Mouse (Mus musculus) MEL (cell line): ENCODE measurements around the gene Krtap2-4. TPM values are rescaled to one million over a fixed set of nuclear protein-coding genes. Genes with fewer than 3 reads are reported as not detected.

Source experiments
- DNase-seq: peaks from one replicate; pipeline ENCODE4 v3.0.0; 2011; ENCODE audit warnings: low read depth, low spot score
- H3K27ac ChIP-seq: 2 replicates; pipeline ENCODE4 v1.5.1; 2012; ENCODE audit warnings: low read depth, mild to moderate bottlenecking, control low read depth, low read length, moderate library complexity; ENCODE audit not compliant: control insufficient read depth
- H3K27me3 ChIP-seq, 2 experiments: fragments of 150-350 bp in 1 of 2; sonication (generic) in 1 of 2; 2 replicates each; pipeline ENCODE4 v1.6.1; 2012; ENCODE audit warnings: low read length in 2 of 2, mild to moderate bottlenecking in 2 of 2, improper control_type of control experiment in 1 of 2, moderate library complexity in 1 of 2; ENCODE audit not compliant: insufficient read depth in 2 of 2, control insufficient read depth in 1 of 2
- H3K36me3 ChIP-seq, 2 experiments: 2 replicates each; pipeline ENCODE4 v1.6.1; 2012 to 2014; ENCODE audit warnings: low read length in 2 of 2, improper control_type of control experiment in 1 of 2, inconsistent platforms in 1 of 2, mild to moderate bottlenecking in 1 of 2; ENCODE audit not compliant: insufficient read depth in 2 of 2, control insufficient read depth in 1 of 2
- H3K4me1 ChIP-seq, 2 experiments: fragments of 150-350 bp in 1 of 2; sonication (generic) in 1 of 2; 2 replicates each; pipeline ENCODE4 v1.6.1; 2012; ENCODE audit warnings: low read length in 2 of 2, improper control_type of control experiment in 1 of 2, mild to moderate bottlenecking in 1 of 2; ENCODE audit not compliant: insufficient read depth in 2 of 2, control insufficient read depth in 1 of 2
- H3K4me3 ChIP-seq, 2 experiments: fragments of 150-350 bp in 1 of 2; sonication (generic) in 1 of 2; 2 replicates each; pipeline ENCODE4 v1.5.1; 2012; ENCODE audit warnings: low read depth in 2 of 2, low read length in 2 of 2, mild to moderate bottlenecking in 2 of 2, moderate library complexity in 2 of 2, control low read depth in 1 of 2, improper control_type of control experiment in 1 of 2; ENCODE audit not compliant: control insufficient read depth in 1 of 2, insufficient read depth in 1 of 2
- H3K79me2 ChIP-seq: 2 replicates; pipeline ENCODE4 v1.6.1; 2012; ENCODE audit warnings: mild to moderate bottlenecking, low read length, moderate library complexity; ENCODE audit not compliant: control insufficient read depth, poor library complexity, insufficient read depth
- H3K9ac ChIP-seq: 2 replicates; pipeline ENCODE4 v1.6.1; 2012; ENCODE audit warnings: low read depth, mild to moderate bottlenecking, control low read depth, low read length, moderate library complexity; ENCODE audit not compliant: control insufficient read depth, poor library complexity, severe bottlenecking
- H3K9me3 ChIP-seq: fragments of 150-350 bp; sonication (generic); replicated peaks from 2 replicates; pipeline ENCODE4 v1.6.1; 2012; ENCODE audit warnings: mild to moderate bottlenecking, low read length, improper control_type of control experiment, moderate library complexity; ENCODE audit not compliant: insufficient read depth
- CTCF ChIP-seq, 3 experiments: IDR thresholded peaks in 2 of 3; conservative IDR thresholded peaks in 1 of 3; 2 replicates each; pipeline ENCODE4 v1.5.1; 2011 to 2012; ENCODE audit warnings: low read length in 3 of 3, low read depth in 2 of 3, mild to moderate bottlenecking in 2 of 3, improper control_type of control experiment in 1 of 3, inconsistent platforms in 1 of 3, mixed read lengths in 1 of 3, moderate library complexity in 1 of 3; ENCODE audit not compliant: control insufficient read depth in 1 of 3, insufficient read depth in 1 of 3, poor library complexity in 1 of 3, severe bottlenecking in 1 of 3
- E2F4 ChIP-seq: IDR thresholded peaks from 2 replicates; pipeline ENCODE4 v1.6.1; 2011; ENCODE audit warnings: low read depth, low read length, improper control_type of control experiment, borderline replicate concordance
- ELF1 ChIP-seq: IDR thresholded peaks from 2 replicates; pipeline ENCODE4 v1.6.1; 2014; ENCODE audit warnings: low read depth, mild to moderate bottlenecking, inconsistent platforms, low read length, improper control_type of control experiment, moderate library complexity
- GABPA ChIP-seq: IDR thresholded peaks from 2 replicates; pipeline ENCODE4 v1.6.1; 2012; ENCODE audit warnings: low read depth, mild to moderate bottlenecking, inconsistent platforms, low read length, improper control_type of control experiment, moderate library complexity
- GATA1 ChIP-seq: IDR thresholded peaks from 2 replicates; pipeline ENCODE4 v1.6.1; 2011; ENCODE audit warnings: low read depth, low read length, improper control_type of control experiment
- JUND ChIP-seq: IDR thresholded peaks from 2 replicates; pipeline ENCODE4 v1.6.1; 2011; ENCODE audit warnings: low read depth, mild to moderate bottlenecking, improper control_type of control experiment, low read length
- KAT2A ChIP-seq: conservative IDR thresholded peaks from 2 replicates; pipeline ENCODE4 v1.6.1; 2012; ENCODE audit warnings: low read depth, low read length, improper control_type of control experiment, inconsistent platforms
- MAZ ChIP-seq: IDR thresholded peaks from 2 replicates; pipeline ENCODE4 v1.6.1; 2012; ENCODE audit warnings: low read depth, mild to moderate bottlenecking, inconsistent platforms, low read length, improper control_type of control experiment
- POLR2A ChIP-seq, 2 experiments: IDR thresholded peaks; 2 replicates each; pipeline ENCODE4 v1.6.1; 2011 to 2012; ENCODE audit warnings: low read length in 2 of 2, mild to moderate bottlenecking in 2 of 2, control low read depth in 1 of 2, improper control_type of control experiment in 1 of 2, low read depth in 1 of 2, moderate library complexity in 1 of 2; ENCODE audit not compliant: control insufficient read depth in 1 of 2, insufficient read depth in 1 of 2, poor library complexity in 1 of 2
- POLR2AphosphoS2 ChIP-seq: IDR thresholded peaks from 2 replicates; pipeline ENCODE4 v1.6.1; 2011; ENCODE audit warnings: low read length, improper control_type of control experiment
- RAD21 ChIP-seq: IDR thresholded peaks from 2 replicates; pipeline ENCODE4 v1.6.1; 2011; ENCODE audit warnings: mild to moderate bottlenecking, low read depth, low read length, improper control_type of control experiment
- SIN3A ChIP-seq: IDR thresholded peaks from 2 replicates; pipeline ENCODE4 v1.6.1; 2012; ENCODE audit warnings: low read length, improper control_type of control experiment, inconsistent platforms
- SMC3 ChIP-seq: IDR thresholded peaks from 2 replicates; pipeline ENCODE4 v1.6.1; 2011; ENCODE audit warnings: low read depth, low read length, improper control_type of control experiment
- TCF12 ChIP-seq: IDR thresholded peaks from 2 replicates; pipeline ENCODE4 v1.6.1; 2014; ENCODE audit warnings: low read depth, mild to moderate bottlenecking, inconsistent platforms, low read length, improper control_type of control experiment, moderate library complexity
- UBTF ChIP-seq: IDR thresholded peaks from 2 replicates; pipeline ENCODE4 v1.6.1; 2012; ENCODE audit warnings: low read depth, mild to moderate bottlenecking, inconsistent platforms, low read length, improper control_type of control experiment, moderate library complexity, borderline replicate concordance; ENCODE audit not compliant: insufficient read depth
- USF1 ChIP-seq: IDR thresholded peaks from 2 replicates; pipeline ENCODE4 v1.6.1; 2014; ENCODE audit warnings: low read depth, mild to moderate bottlenecking, inconsistent platforms, low read length, improper control_type of control experiment, moderate library complexity
- ZKSCAN1 ChIP-seq: IDR thresholded peaks from 2 replicates; pipeline ENCODE4 v1.6.1; 2012; ENCODE audit warnings: low read depth, mild to moderate bottlenecking, inconsistent platforms, low read length, improper control_type of control experiment, moderate library complexity
- polyA plus RNA-seq, 2 experiments: library from polyadenylated mRNA; stranded (reverse) in 1 of 2; unstranded in 1 of 2; fragments of >175 nt in 1 of 2; fragments of >200 nt in 1 of 2; gene quantifications; 2 replicates each; pipeline versions ENCODE4 v1.2.1 to v1.2.4; 2012; ENCODE audit warnings: low replicate concordance in 2 of 2, low read depth in 1 of 2; ENCODE audit not compliant: insufficient read length in 2 of 2, insufficient read depth in 1 of 2, missing spikeins in 1 of 2
- total RNA-seq: library from RNA; depleted of rRNA; stranded (reverse); fragments of 300-350 nt; gene quantifications from 2 replicates; pipeline ENCODE4 v1.2.3, GENCODE M21; 2012; rRNA removed

Krtap2-4 gene
- total and polyA plus RNA-seq, 3 experiments, result not detected

DNA sequence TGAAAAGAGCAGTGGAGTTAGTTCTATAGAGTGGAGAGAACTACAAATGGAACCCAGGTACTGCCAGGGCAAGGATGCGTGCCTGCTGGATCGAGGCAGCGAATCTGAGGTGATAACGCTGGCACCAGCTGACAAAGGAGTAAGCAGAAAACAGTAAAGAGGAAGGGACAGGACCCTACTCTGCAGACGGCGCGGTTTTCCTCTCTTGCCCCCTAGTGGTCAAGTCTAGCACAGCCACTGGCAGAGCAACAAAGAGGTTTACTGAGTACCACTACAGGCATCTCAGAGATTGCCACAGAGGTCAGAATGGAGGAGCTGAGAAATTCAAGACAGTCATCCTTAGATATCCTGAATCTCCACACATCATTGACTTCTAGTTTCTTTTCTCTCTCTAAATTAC is 40.5 kb downstream of the Krtap2-4 start:
- TF ChIP-seq RAD21 (peak; percentile 20), CTCF (IDR thresholded peaks at IDR 0.05 in 2 of 3, conservative IDR thresholded peaks at IDR 0.05 in 1 of 3; ENCODE audit: control insufficient read depth in 1 of 3, insufficient read depth in 1 of 3, low read depth in 2 of 3, low read length in 3 of 3, poor library complexity in 1 of 3, severe bottlenecking in 1 of 3) (peak; percentile 58 to 74 (median 66)), SMC3 (peak; percentile 55), ELF1 (no peak)
- Histone ChIP-seq H3K4me3 (no peak overlapping the region), H3K4me1 (no peaks in the 10 kb centered on the region), H3K9ac (no peak overlapping the region), H3K9me3 (no peaks in the 10 kb centered on the region), H3K27me3 (no peaks in the 10 kb centered on the region), H3K27ac (no peak overlapping the region), H3K79me2 (no peaks in the 10 kb centered on the region), H3K36me3 (no peaks in the 10 kb centered on the region)
- DNase-seq, result peak; percentile 53

DNA sequence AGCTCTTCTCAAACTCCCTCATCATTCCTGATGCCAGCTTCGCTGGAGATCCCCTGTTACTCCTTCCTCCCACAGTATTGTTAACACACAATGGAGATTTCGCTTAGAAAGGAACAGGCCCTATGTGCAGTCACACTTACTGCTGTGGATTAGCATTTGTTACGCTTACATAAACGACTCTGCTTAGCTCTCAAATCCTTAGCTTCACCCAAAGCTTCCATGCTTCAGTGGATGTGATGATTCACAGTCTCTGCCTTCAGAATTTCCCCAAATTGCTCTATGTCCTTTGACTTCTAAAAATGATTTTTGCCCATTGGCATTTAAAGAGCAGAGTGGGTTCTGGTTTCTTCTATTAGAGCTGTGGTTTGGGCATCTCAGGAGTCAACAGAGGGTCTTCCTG is 41.5 kb downstream of the Krtap2-4 start:
- H3K4me1 ChIP-seq, result no peaks in the 10 kb centered on the region
- TF ChIP-seq USF1 (no peak), RAD21 (no peak), SIN3A (no peak), E2F4 (no peak), ELF1 (no peak), GATA1 (no peak), POLR2A (IDR thresholded peaks at IDR 0.05; ENCODE audit: control insufficient read depth in 1 of 2, insufficient read depth in 1 of 2, low read depth in 1 of 2, low read length in 2 of 2, poor library complexity in 1 of 2) (no peak), GABPA (no peak), POLR2AphosphoS2 (no peak), KAT2A (no peak), MAZ (no peak), SMC3 (no peak), JUND (no peak), UBTF (no peak)
- TF ChIP-seq, all 39 proteins: peak for 0
- Histone ChIP-seq H3K79me2 (no peaks in the 10 kb centered on the region), H3K9ac (no peak overlapping the region), H3K9me3 (no peaks in the 10 kb centered on the region), H3K27ac (no peak overlapping the region), H3K4me3 (no peak overlapping the region), H3K36me3 (no peaks in the 10 kb centered on the region), H3K27me3 (no peaks in the 10 kb centered on the region)
- DNase-seq, result no peak

DNA sequence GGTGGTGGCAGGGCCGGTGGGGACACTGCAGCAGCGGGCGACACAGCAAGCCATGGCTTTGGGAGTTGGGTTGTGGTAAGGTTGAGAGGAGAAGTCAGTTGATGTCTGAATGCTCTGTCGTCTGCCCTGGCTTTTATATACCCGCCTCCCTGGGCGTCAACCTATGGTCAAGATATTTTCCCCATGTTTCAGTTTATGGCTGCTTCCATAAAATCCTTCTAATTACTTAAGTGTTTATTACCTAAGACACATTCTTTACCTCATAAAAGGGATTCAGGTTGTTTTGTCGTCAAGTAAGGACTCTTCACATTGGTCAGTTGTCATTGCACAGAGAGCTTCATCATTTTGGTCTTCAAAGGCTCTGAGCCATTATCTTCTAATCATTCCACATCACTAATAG is 48.1 kb downstream of the Krtap2-4 start, which contains the start of gene Krtap3-1:
Gene Krtap3-1 (minus strand): TSS at position 101 of the 400 bp plus-strand sequence.
- TF ChIP-seq POLR2AphosphoS2, result no peak
- TF ChIP-seq E2F4, result no peak
- TF ChIP-seq ZKSCAN1, result no peak
- no peak for TF ChIP-seq SMC3
- TF ChIP-seq GATA1, result no peak
- no peak for TF ChIP-seq TCF12
- H3K4me1 ChIP-seq, result no peaks in the 10 kb centered on the region
- H3K27ac ChIP-seq, result no peak within 1 kb of the TSS
- H3K4me3 ChIP-seq, result no peak within 1 kb of the TSS
- H3K27me3 ChIP-seq, result no peaks in the 10 kb centered on the region
- no peak for DNase-seq
- no peaks in the 10 kb centered on the region for H3K36me3 ChIP-seq
- H3K9ac ChIP-seq, result no peak within 1 kb of the TSS
- H3K9me3 ChIP-seq, result no peaks in the 10 kb centered on the region; the same call in 1 of the 2 replicates
- H3K79me2 ChIP-seq, result no peaks in the 10 kb centered on the region

Other genes starting within 250 kb of the Krtap2-4 start
Only the 30 nearest of the 38 such genes appear.
- gene Krt12, start 192.6 kb downstream of the Krtap2-4 start, total RNA-seq, result not detected in 2 replicates
- under 1 TPM in 1 of 2 experiments, not detected in 1; 0.10 TPM for gene Krt12, start 192.6 kb downstream of the Krtap2-4 start, polyA plus RNA-seq
- not detected in 2 replicates for gene Krt20, start 176.7 kb downstream of the Krtap2-4 start, total RNA-seq
- not detected for gene Krt20, start 176.7 kb downstream of the Krtap2-4 start, polyA plus RNA-seq
- not detected in 2 replicates for gene Krt23, start 121.7 kb downstream of the Krtap2-4 start, total RNA-seq
- not detected for gene Krt23, start 121.7 kb downstream of the Krtap2-4 start, polyA plus RNA-seq
- not detected in 2 replicates for gene Krt39, start 93.5 kb downstream of the Krtap2-4 start, total RNA-seq
- gene Krt39, start 93.5 kb downstream of the Krtap2-4 start, polyA plus RNA-seq, result not detected
- not detected in 2 replicates for gene Krt40, start 71.7 kb downstream of the Krtap2-4 start, total RNA-seq
- not detected for gene Krt40, start 71.7 kb downstream of the Krtap2-4 start, polyA plus RNA-seq
- not detected in 2 replicates for gene Krtap3-3, start 64.0 kb downstream of the Krtap2-4 start, total RNA-seq
- not detected for gene Krtap3-3, start 64.0 kb downstream of the Krtap2-4 start, polyA plus RNA-seq
- gene Krtap3-2, start 58.0 kb downstream of the Krtap2-4 start, total RNA-seq, result not detected in 2 replicates
- gene Krtap3-2, start 58.0 kb downstream of the Krtap2-4 start, polyA plus RNA-seq, result not detected
- not detected in 2 replicates for gene Gm11939, start 55.4 kb downstream of the Krtap2-4 start, total RNA-seq
- not detected for gene Gm11939, start 55.4 kb downstream of the Krtap2-4 start, polyA plus RNA-seq
- not detected in 2 replicates for gene Krtap3-1, start 48.2 kb downstream of the Krtap2-4 start, total RNA-seq
- not detected for gene Krtap3-1, start 48.2 kb downstream of the Krtap2-4 start, polyA plus RNA-seq
- gene Krtap1-5, start 33.8 kb downstream of the Krtap2-4 start, total RNA-seq, result not detected in 2 replicates
- not detected for gene Krtap1-5, start 33.8 kb downstream of the Krtap2-4 start, polyA plus RNA-seq
- gene Krtap1-4, start 31.2 kb downstream of the Krtap2-4 start, total RNA-seq, result not detected in 2 replicates
- gene Krtap1-4, start 31.2 kb downstream of the Krtap2-4 start, polyA plus RNA-seq, result not detected
- gene Krtap1-3, start 23.5 kb downstream of the Krtap2-4 start, total RNA-seq, result not detected in 2 replicates
- not detected for gene Krtap1-3, start 23.5 kb downstream of the Krtap2-4 start, polyA plus RNA-seq
- gene Krtap9-3, start 16.7 kb downstream of the Krtap2-4 start, total RNA-seq, result not detected in 2 replicates
- not detected for gene Krtap9-3, start 16.7 kb downstream of the Krtap2-4 start, polyA plus RNA-seq
- gene Gm11938, start 11.5 kb downstream of the Krtap2-4 start, total RNA-seq, result not detected in 2 replicates
- not detected for gene Gm11938, start 11.5 kb downstream of the Krtap2-4 start, polyA plus RNA-seq
- not detected in 2 replicates for gene Gm11937, start 4.7 kb downstream of the Krtap2-4 start, total RNA-seq
- not detected for gene Gm11937, start 4.7 kb downstream of the Krtap2-4 start, polyA plus RNA-seq
- not detected in 2 replicates for gene Gm11562, start 5.6 kb upstream of the Krtap2-4 start, total RNA-seq
- gene Gm11562, start 5.6 kb upstream of the Krtap2-4 start, polyA plus RNA-seq, result not detected
- gene Krtap4-1, start 13.4 kb upstream of the Krtap2-4 start, total RNA-seq, result not detected in 2 replicates
- not detected for gene Krtap4-1, start 13.4 kb upstream of the Krtap2-4 start, polyA plus RNA-seq
- gene Krtap4-2, start 20.2 kb upstream of the Krtap2-4 start, total RNA-seq, result not detected in 2 replicates
- not detected for gene Krtap4-2, start 20.2 kb upstream of the Krtap2-4 start, polyA plus RNA-seq
- not detected in 2 replicates for gene Krtap4-7, start 29.2 kb upstream of the Krtap2-4 start, total RNA-seq
- not detected for gene Krtap4-7, start 29.2 kb upstream of the Krtap2-4 start, polyA plus RNA-seq
- not detected in 2 replicates for gene Gm11555, start 35.4 kb upstream of the Krtap2-4 start, total RNA-seq
- gene Gm11555, start 35.4 kb upstream of the Krtap2-4 start, polyA plus RNA-seq, result not detected
- not detected in 2 replicates for gene Gm11563, start 44.1 kb upstream of the Krtap2-4 start, total RNA-seq
- gene Gm11563, start 44.1 kb upstream of the Krtap2-4 start, polyA plus RNA-seq, result not detected
- not detected in 2 replicates for gene Krtap4-6, start 51.1 kb upstream of the Krtap2-4 start, total RNA-seq
- not detected for gene Krtap4-6, start 51.1 kb upstream of the Krtap2-4 start, polyA plus RNA-seq
- gene Gm14190, start 75.9 kb upstream of the Krtap2-4 start, total RNA-seq, result not detected in 2 replicates
- gene Gm14190, start 75.9 kb upstream of the Krtap2-4 start, polyA plus RNA-seq, result not detected
- gene Gm14180, start 119.4 kb upstream of the Krtap2-4 start, total RNA-seq, result not detected in 2 replicates
- not detected for gene Gm14180, start 119.4 kb upstream of the Krtap2-4 start, polyA plus RNA-seq
- gene Gm11595, start 158.1 kb upstream of the Krtap2-4 start, total RNA-seq, result not detected in 2 replicates
- not detected for gene Gm11595, start 158.1 kb upstream of the Krtap2-4 start, polyA plus RNA-seq
- gene Krtap4-8, start 165.9 kb upstream of the Krtap2-4 start, total RNA-seq, result not detected in 2 replicates
- gene Krtap4-8, start 165.9 kb upstream of the Krtap2-4 start, polyA plus RNA-seq, result not detected
- not detected in 2 replicates for gene Krtap4-9, start 170.4 kb upstream of the Krtap2-4 start, total RNA-seq
- not detected for gene Krtap4-9, start 170.4 kb upstream of the Krtap2-4 start, polyA plus RNA-seq
- gene Gm11596, start 178.6 kb upstream of the Krtap2-4 start, total RNA-seq, result not detected in 2 replicates
- not detected for gene Gm11596, start 178.6 kb upstream of the Krtap2-4 start, polyA plus RNA-seq
- not detected in 2 replicates for gene Gm11569, start 184.1 kb upstream of the Krtap2-4 start, total RNA-seq
- not detected for gene Gm11569, start 184.1 kb upstream of the Krtap2-4 start, polyA plus RNA-seq
- not detected in 2 replicates for gene Gm11554, start 189.6 kb upstream of the Krtap2-4 start, total RNA-seq
- not detected for gene Gm11554, start 189.6 kb upstream of the Krtap2-4 start, polyA plus RNA-seq